Mouse (Mus musculus): Measurements from ENCODE around the gene Nr6a1. TPM values are rescaled to one million over a fixed set of nuclear protein-coding genes. Genes with fewer than 3 reads are reported as not detected.
A peak's percentile ranks its signal among the peaks of the same experiment; 100 is the strongest.

Gene Nr6a1
- polyA plus RNA-seq, 1 experiment from 2014 or later, result 3.1 TPM

DNA sequence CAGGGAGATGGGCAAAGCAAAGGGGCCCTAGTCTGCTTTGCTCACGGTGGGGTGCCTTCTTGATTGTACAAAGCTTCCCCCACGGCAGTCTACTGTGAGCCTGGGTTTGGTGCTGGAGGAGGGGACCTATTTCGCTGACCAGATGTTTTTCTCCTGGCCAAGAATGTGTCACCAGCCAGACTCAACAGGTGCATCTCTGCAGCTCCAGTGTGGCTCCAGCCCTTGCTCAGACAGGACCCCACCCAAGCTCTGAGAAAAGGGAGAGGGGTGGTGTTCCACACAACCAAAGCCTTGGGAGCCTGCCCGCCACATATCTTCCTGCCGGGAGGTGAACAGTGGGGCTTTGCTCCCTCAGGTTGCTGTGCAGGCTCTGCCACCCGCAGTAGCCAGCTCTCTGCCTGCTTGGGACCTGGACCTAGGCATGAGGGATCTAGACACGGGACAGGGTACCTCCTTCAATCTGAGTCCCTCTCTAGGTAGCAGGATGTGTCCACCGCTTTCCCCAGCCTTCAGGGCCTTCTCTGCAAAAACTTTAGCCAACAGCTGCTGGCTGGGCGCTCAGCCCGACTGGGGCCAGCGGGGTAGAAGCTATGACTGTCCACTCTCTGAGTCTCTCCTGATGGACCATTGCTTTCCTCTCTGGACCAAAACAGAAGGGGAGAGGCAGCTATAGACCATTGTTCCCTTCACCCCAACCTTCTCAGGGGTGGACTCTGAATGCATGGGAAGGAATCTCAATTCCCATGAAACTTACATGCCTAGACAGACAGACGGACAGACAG is 218.4 kb downstream of the Nr6a1 start:
- H3K4me3 ChIP-seq (ENCODE audit: low read depth, low read length), result no peak overlapping the region
- H3K9ac ChIP-seq (ENCODE audit: low read length), result no peak overlapping the region
- no peak for ATAC-seq (replicated peaks; ENCODE audit: low FRiP score)
- H3K9me3 ChIP-seq (ENCODE audit: control insufficient read depth, low read length), result no peaks in the 10 kb centered on the region
- 17% methylated on average over 12 of the region's 12 CpGs for WGBS
- no peak for DNase-seq (ENCODE audit: low spot score)
- H3K4me1 ChIP-seq (replicated peaks; ENCODE audit: control insufficient read depth, insufficient read depth, low read length), result peaks cover 15% of the 10 kb centered on the region
- no peak overlapping the region for H3K4me2 ChIP-seq (ENCODE audit: low read depth, low read length, severe bottlenecking)
- H3K27ac ChIP-seq (ENCODE audit: low read depth, low read length), result no peak overlapping the region
- H3K36me3 ChIP-seq (ENCODE audit: control insufficient read depth, insufficient read depth, low read length), result no peaks in the 10 kb centered on the region
- peaks cover 91% of the 10 kb centered on the region for H3K27me3 ChIP-seq (ENCODE audit: control insufficient read depth, insufficient read depth, low read length)

DNA sequence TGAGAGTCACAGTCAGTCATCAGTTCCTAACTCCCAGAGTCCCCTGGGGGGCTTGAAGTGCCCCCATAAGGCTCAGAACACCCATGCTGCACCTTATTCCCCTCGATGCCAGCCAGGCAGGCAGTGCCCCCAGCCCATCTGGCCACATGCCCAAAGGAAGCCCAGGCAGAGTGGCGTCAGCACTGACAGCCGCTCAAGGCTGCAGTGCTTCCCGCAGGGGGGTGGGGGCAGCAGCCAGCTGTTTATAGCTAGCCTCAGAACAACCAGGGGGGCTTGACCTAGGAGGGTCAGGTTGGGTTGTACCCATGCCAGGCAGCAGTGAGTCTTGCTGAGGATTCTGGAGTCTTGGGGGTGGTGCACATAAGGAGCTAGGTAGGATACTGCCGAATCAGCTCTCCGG is 220.8 kb downstream of the Nr6a1 start:
- Histone ChIP-seq H3K4me2 (ENCODE audit: low read depth, low read length, severe bottlenecking) (no peak overlapping the region), H3K27me3 (ENCODE audit: control insufficient read depth, insufficient read depth, low read length) (peaks cover 81% of the 10 kb centered on the region), H3K27ac (ENCODE audit: low read depth, low read length) (no peak overlapping the region), H3K36me3 (ENCODE audit: control insufficient read depth, insufficient read depth, low read length) (no peaks in the 10 kb centered on the region), H3K4me1 (replicated peaks; ENCODE audit: control insufficient read depth, insufficient read depth, low read length) (peaks cover 10% of the 10 kb centered on the region), H3K9me3 (ENCODE audit: control insufficient read depth, low read length) (no peaks in the 10 kb centered on the region), H3K4me3 (ENCODE audit: low read depth, low read length) (no peak overlapping the region), H3K9ac (ENCODE audit: low read length) (no peak overlapping the region)
- 43% methylated on average over 6 of the region's 6 CpGs for WGBS
- DNase-seq (ENCODE audit: low spot score), result no peak
- ATAC-seq (replicated peaks; ENCODE audit: low FRiP score), result no peak

DNA sequence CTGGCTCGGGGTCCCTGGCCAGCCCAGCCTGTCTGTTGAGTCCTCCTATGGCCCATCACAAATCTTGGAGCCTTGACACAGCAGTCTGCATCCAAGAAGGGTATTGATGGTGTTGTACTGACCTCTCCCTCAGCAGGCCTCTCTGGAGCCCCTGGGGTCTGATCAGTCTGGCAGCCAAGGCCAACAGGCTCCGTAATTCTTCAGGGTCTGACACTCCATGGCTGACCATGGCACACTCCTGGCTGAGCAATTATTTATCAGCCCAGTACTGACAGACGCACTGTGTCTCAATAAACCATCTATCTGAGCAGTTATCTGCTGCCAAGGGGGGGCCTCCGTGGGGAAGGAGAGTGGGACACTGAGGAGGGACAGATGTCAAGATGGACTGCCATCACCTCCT is 222.5 kb downstream of the Nr6a1 start:
- H3K9ac ChIP-seq (ENCODE audit: low read length), result no peak overlapping the region
- peaks cover 82% of the 10 kb centered on the region for H3K27me3 ChIP-seq (ENCODE audit: control insufficient read depth, insufficient read depth, low read length)
- WGBS, result 77% methylated on average over 4 of the region's 4 CpGs

DNA sequence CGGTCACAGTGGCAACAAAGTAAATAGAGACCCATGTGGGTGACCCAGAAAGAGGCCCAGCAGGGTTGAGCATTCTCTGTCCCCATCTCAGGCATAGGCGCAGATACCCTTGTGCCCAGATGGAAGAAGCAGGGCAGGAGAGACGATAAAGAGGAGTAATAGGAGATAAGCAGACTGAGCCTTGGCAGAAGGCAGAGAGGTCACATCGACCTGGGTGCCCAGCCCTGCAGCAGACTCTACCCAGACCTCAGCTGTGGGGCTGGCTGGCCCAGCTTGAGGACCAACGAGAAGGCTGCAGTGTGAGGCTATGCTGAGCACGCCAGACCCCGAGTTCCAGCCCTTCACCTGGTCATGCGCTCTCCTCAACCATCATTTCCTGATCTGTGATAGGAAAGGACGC is 223.2 kb downstream of the Nr6a1 start:
- Histone ChIP-seq H3K9me3 (ENCODE audit: control insufficient read depth, low read length) (no peaks in the 10 kb centered on the region), H3K9ac (ENCODE audit: low read length) (no peak overlapping the region), H3K27me3 (ENCODE audit: control insufficient read depth, insufficient read depth, low read length) (peaks cover 82% of the 10 kb centered on the region), H3K4me1 (replicated peaks; ENCODE audit: control insufficient read depth, insufficient read depth, low read length) (no peaks in the 10 kb centered on the region), H3K4me2 (ENCODE audit: low read depth, low read length, severe bottlenecking) (no peak overlapping the region), H3K36me3 (ENCODE audit: control insufficient read depth, insufficient read depth, low read length) (no peaks in the 10 kb centered on the region), H3K4me3 (ENCODE audit: low read depth, low read length) (no peak overlapping the region), H3K27ac (ENCODE audit: low read depth, low read length) (no peak overlapping the region)
- no peak for ATAC-seq (replicated peaks; ENCODE audit: low FRiP score)
- DNase-seq (ENCODE audit: low spot score), result no peak
- WGBS, result 93% methylated on average over 9 of the region's 9 CpGs

More for the DNA sequence above, 222.5 kb downstream of the Nr6a1 start:
- no peak overlapping the region for H3K4me2 ChIP-seq (ENCODE audit: low read depth, low read length, severe bottlenecking)
- no peaks in the 10 kb centered on the region for H3K36me3 ChIP-seq (ENCODE audit: control insufficient read depth, insufficient read depth, low read length)
- DNase-seq (ENCODE audit: low spot score) (no peak), ATAC-seq (replicated peaks; ENCODE audit: low FRiP score) (no peak)
- no peak overlapping the region for H3K4me3 ChIP-seq (ENCODE audit: low read depth, low read length)
- no peak overlapping the region for H3K27ac ChIP-seq (ENCODE audit: low read depth, low read length)
- H3K4me1 ChIP-seq (replicated peaks; ENCODE audit: control insufficient read depth, insufficient read depth, low read length), result peaks cover 2% of the 10 kb centered on the region; the same call in 1 of the 2 replicates
- no peaks in the 10 kb centered on the region for H3K9me3 ChIP-seq (ENCODE audit: control insufficient read depth, low read length)

DNA sequence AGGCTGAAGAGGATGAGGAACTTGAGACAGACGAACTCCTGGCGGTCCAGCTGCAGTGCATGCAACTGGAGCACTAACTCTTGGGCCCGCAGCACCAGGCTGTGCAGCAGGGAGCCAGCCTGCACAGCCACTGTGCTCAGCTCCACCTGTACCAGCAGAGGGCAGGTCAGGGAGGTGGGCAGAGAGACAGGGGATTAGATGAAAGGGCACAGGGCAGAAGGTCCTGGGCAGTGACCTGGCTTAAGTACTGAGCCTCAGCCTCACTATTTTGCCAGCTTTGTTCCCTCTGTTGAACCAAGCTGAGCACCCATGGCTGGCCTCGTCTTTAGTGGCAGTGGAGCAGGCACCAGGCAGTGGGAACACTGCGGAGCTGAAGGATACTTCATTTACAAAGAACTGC is 227.3 kb downstream of the Nr6a1 start:
- H3K27ac ChIP-seq (ENCODE audit: low read depth, low read length), result no peak overlapping the region
- 66% methylated on average over 5 of the region's 5 CpGs for WGBS
- no peak for ATAC-seq (replicated peaks; ENCODE audit: low FRiP score)
- no peaks in the 10 kb centered on the region for H3K9me3 ChIP-seq (ENCODE audit: control insufficient read depth, low read length)
- no peak overlapping the region for H3K4me2 ChIP-seq (ENCODE audit: low read depth, low read length, severe bottlenecking)
- no peak overlapping the region for H3K9ac ChIP-seq (ENCODE audit: low read length)
- H3K36me3 ChIP-seq (ENCODE audit: control insufficient read depth, insufficient read depth, low read length), result no peaks in the 10 kb centered on the region
- peaks cover 19% of the 10 kb centered on the region for H3K4me1 ChIP-seq (replicated peaks; ENCODE audit: control insufficient read depth, insufficient read depth, low read length)
- H3K4me3 ChIP-seq (ENCODE audit: low read depth, low read length), result no peak overlapping the region
- DNase-seq (ENCODE audit: low spot score), result no peak
- peaks cover 86% of the 10 kb centered on the region for H3K27me3 ChIP-seq (ENCODE audit: control insufficient read depth, insufficient read depth, low read length)

DNA sequence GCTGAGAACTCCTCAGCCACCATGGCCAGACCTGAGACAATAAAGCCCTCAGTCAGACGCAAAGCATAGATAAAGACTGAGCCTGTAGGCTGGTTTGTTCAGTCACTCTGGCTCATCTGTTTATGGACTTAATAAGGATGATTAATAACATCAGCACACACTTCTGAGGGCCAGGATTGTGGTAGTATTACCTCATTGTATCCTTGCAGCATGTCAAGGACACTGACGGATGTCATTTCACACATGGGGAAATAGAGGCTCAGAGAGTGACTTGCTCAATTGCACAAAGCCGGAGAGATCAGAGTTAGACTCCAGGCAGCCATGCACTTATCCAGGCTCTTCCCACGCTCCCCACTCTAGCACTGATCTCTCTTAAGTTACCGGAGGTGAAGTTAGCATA is 228.9 kb downstream of the Nr6a1 start:
- no peaks in the 10 kb centered on the region for H3K9me3 ChIP-seq (ENCODE audit: control insufficient read depth, low read length)
- 83% methylated on average over 5 of the region's 5 CpGs for WGBS
- no peak overlapping the region for H3K9ac ChIP-seq (ENCODE audit: low read length)
- no peak overlapping the region for H3K27ac ChIP-seq (ENCODE audit: low read depth, low read length)
- H3K4me1 ChIP-seq (replicated peaks; ENCODE audit: control insufficient read depth, insufficient read depth, low read length), result peaks cover 20% of the 10 kb centered on the region
- peaks cover 89% of the 10 kb centered on the region for H3K27me3 ChIP-seq (ENCODE audit: control insufficient read depth, insufficient read depth, low read length)
- no peaks in the 10 kb centered on the region for H3K36me3 ChIP-seq (ENCODE audit: control insufficient read depth, insufficient read depth, low read length)
- H3K4me3 ChIP-seq (ENCODE audit: low read depth, low read length), result no peak overlapping the region
- DNase-seq (ENCODE audit: low spot score) (no peak), ATAC-seq (replicated peaks; ENCODE audit: low FRiP score) (no peak)
- no peak overlapping the region for H3K4me2 ChIP-seq (ENCODE audit: low read depth, low read length, severe bottlenecking)

DNA sequence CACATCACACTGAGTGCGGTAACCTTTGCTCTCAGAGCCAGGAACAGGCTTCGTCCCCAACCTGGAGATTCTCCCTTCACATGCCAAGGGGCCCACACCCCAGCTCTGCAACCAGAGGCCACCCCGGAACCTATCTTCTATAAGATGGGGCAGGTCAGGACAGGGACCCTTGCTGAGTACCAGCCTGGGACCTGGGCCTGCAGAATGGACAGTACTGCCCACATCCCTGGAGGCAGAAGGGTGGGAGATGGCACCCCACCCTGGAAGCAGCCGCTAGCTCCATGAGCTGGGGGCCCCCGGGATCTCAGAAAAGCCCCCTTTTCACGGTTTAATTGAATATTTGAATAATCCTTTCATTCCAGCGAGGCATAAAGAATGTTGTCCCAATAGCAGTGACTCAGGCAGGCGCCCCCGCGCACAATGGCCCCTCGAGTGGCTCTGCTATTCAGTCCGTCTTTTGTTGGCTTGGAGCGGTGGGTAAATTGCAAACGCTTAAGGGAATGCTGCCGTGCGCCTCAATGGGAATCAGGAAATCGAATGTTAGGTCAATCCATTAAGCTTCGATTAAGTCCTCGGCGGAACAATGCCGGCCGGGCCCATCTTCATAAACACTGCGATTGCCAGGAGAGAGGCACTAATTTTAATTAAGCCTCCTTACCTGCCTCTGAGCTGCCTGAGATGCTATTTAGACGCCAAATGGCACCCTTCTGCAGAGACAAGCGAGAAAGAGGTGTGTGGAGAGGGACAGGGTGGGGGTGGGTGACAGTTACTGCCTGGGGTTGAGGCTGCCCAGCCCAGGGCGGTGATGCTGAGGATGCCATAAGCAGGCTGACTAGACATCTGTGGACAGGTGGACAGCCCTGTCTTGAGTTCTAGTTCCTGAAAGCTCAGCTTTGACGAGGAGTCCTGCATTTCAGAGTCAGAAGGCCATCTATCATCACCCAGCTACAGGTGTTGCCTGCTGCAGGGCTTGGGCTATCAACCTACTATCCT is 230.1 kb downstream of the Nr6a1 start:
- peaks cover 20% of the 10 kb centered on the region for H3K4me1 ChIP-seq (replicated peaks; ENCODE audit: control insufficient read depth, insufficient read depth, low read length)
- H3K9ac ChIP-seq (ENCODE audit: low read length), result no peak overlapping the region
- no peak overlapping the region for H3K4me3 ChIP-seq (ENCODE audit: low read depth, low read length)
- no peaks in the 10 kb centered on the region for H3K36me3 ChIP-seq (ENCODE audit: control insufficient read depth, insufficient read depth, low read length)
- peak; percentile 77 for DNase-seq (ENCODE audit: low spot score)
- peak; percentile 49 for ATAC-seq (replicated peaks; ENCODE audit: low FRiP score)
- 12% methylated on average over 27 of the region's 27 CpGs for WGBS
- peaks cover 94% of the 10 kb centered on the region for H3K27me3 ChIP-seq (ENCODE audit: control insufficient read depth, insufficient read depth, low read length)
- H3K27ac ChIP-seq (ENCODE audit: low read depth, low read length), result 0 out of 2 replicates have a peak overlapping the region, but pooled peaks have one; percentile 31
- no peaks in the 10 kb centered on the region for H3K9me3 ChIP-seq (ENCODE audit: control insufficient read depth, low read length)
- peak overlapping the region; percentile 18 for H3K4me2 ChIP-seq (ENCODE audit: low read depth, low read length, severe bottlenecking)

DNA sequence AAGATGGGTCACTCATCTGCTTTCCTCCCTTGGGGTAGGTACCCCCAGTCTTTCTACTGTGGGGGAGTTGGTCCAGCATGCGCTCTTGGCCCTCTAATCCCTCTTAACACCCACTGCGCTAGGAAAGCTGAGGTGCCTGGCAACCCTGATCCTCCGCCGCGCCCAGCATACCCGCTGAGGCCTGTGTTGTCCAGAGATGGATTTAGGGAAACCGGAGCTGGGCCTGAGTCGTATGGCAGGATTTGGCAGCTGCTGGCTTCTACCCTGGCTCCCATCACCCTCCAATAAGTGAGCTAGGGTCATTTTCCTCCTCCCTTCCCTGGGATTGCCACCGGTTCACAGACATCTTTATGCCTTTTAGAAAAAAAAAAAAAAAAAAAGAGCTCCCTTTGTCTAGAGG is 231.7 kb downstream of the Nr6a1 start:
- Histone ChIP-seq H3K4me1 (replicated peaks; ENCODE audit: control insufficient read depth, insufficient read depth, low read length) (peaks cover 20% of the 10 kb centered on the region), H3K27ac (ENCODE audit: low read depth, low read length) (no peak overlapping the region)
- WGBS, result 15% methylated on average over 9 of the region's 9 CpGs

More for the DNA sequence above, 231.7 kb downstream of the Nr6a1 start:
- Histone ChIP-seq H3K4me3 (ENCODE audit: low read depth, low read length) (no peak overlapping the region), H3K4me2 (ENCODE audit: low read depth, low read length, severe bottlenecking) (no peak overlapping the region), H3K9me3 (ENCODE audit: control insufficient read depth, low read length) (no peaks in the 10 kb centered on the region), H3K27me3 (ENCODE audit: control insufficient read depth, insufficient read depth, low read length) (peaks cover 88% of the 10 kb centered on the region), H3K36me3 (ENCODE audit: control insufficient read depth, insufficient read depth, low read length) (no peaks in the 10 kb centered on the region), H3K9ac (ENCODE audit: low read length) (no peak overlapping the region)
- ATAC-seq (replicated peaks; ENCODE audit: low FRiP score) (no peak), DNase-seq (ENCODE audit: low spot score) (no peak)

Measured in forebrain, embryonic 11.5 days (tissue).